Mouse (Mus musculus) testis, adult 10 weeks (tissue): ENCODE measurements around the gene Banf2. TPM values are rescaled to one million over a fixed set of nuclear protein-coding genes. Genes with fewer than 3 reads are reported as not detected.

Experiments
- polyA plus RNA-seq: library from polyadenylated mRNA; stranded (reverse); fragments of 350-450 nt; fragmentation: Illumina TruSeq; extraction: RNeasy Lipid Tissue Mini Kit (QIAGEN cat#74804); gene quantifications from one replicate; pipeline ENCODE4 v1.2.3, GENCODE M21; 2014; ENCODE audit warnings: low read depth, low replicate concordance

The Banf2 gene
- polyA plus RNA-seq, result 28.6 TPM

GRCm38 (mm10) chr2:144032664-144033063 lies at the start of gene Banf2:
Gene Banf2 (plus strand): TSS chr2:144033059.

DNA sequence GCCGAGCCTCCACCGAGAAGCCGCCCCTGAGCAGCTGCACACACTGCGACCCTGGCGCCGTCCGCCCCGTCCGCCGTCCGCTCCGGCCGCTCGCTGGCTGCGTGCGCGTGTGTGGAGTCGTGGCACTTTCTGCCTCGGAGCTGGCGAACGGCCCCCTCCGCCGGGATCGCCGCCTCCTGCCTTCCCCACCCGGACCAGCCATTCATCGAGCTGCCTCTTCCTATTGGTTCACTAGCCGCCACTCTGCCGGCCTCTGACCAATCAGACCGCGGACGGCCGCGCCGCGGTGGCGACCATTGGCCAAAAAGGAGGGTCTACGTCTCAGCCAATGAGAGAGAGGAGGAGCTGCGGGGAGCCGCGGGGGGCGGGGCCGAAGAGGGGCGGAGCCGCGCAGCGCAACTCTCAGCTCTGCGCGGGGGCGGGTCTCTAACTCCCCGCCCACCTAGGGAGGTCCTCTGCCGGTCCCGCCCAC lies 21.7 kb upstream of the Banf2 start, which contains the start of gene Rrbp1:
Rrbp1 (minus strand) TSS at position 184 of the 472 bp plus-strand sequence.

Other genes with a start within 250 kb of the Banf2 start
- gene Bfsp1, start 169.9 kb upstream of the Banf2 start, polyA plus RNA-seq, result 0.32 TPM
- gene Dstn, start 117.7 kb upstream of the Banf2 start, polyA plus RNA-seq, result 133 TPM
- 81.6 TPM for gene Rrbp1, start 21.8 kb upstream of the Banf2 start, polyA plus RNA-seq
- gene Mgme1, start 237.6 kb downstream of the Banf2 start, polyA plus RNA-seq, result 2.5 TPM
- gene Snx5, start 237.8 kb downstream of the Banf2 start, polyA plus RNA-seq, result 78.1 TPM